Mouse (Mus musculus): ENCODE measurements at regions not wholly inside any gene's neighbourhood (a gene's known extent, or its start where the extent isn't known, plus 50 kb on each side); places are given as distances from the start of the nearest gene placed in this dataset.

GRCm38 (mm10) chr4:101340741-101341140, 75.7 kb upstream of the Jak1 start:
- ATAC-seq, result no peak

GRCm38 (mm10) chr4:101338211-101338610, 73.1 kb upstream of the Jak1 start:
- ATAC-seq, result no peak

- no peak for ATAC-seq
Measured at GRCm38 (mm10) chr4:101336811-101337210, 71.7 kb upstream of the Jak1 start.

GRCm38 (mm10) chr4:101336371-101336770, 71.3 kb upstream of the Jak1 start:
- ATAC-seq, result no peak

GRCm38 (mm10) chr4:101333868-101334267, 68.8 kb upstream of the Jak1 start:
- no peak for ATAC-seq

- no peak for ATAC-seq
Measured at GRCm38 (mm10) chr4:101333036-101333435, 68.0 kb upstream of the Jak1 start.

- no peak for ATAC-seq
Measured at GRCm38 (mm10) chr4:101331231-101331630, 66.1 kb upstream of the Jak1 start.

- ATAC-seq, result peak; percentile 32
Measured at GRCm38 (mm10) chr4:101329060-101329459, 64.0 kb upstream of the Jak1 start.

GRCm38 (mm10) chr4:101326067-101326466, 61.0 kb upstream of the Jak1 start:
- ATAC-seq, result no peak

- ATAC-seq, result no peak
Measured at GRCm38 (mm10) chr4:101321731-101322130, 56.6 kb upstream of the Jak1 start.

GRCm38 (mm10) chr4:101320587-101320986, 55.5 kb upstream of the Jak1 start:
- ATAC-seq, result peak; percentile 99

- no peak for ATAC-seq
Measured at GRCm38 (mm10) chr4:101319681-101320220, 54.7 kb upstream of the Jak1 start.

- no peak for ATAC-seq
Measured at GRCm38 (mm10) chr4:101318836-101319235, 53.8 kb upstream of the Jak1 start.

GRCm38 (mm10) chr4:101316061-101316460, 51.0 kb upstream of the Jak1 start:
- no peak for ATAC-seq
